Mouse (Mus musculus) midbrain, embryonic 16.5 days (tissue): Measurements from ENCODE around the gene Tecpr2. TPM values are rescaled to one million over a fixed set of nuclear protein-coding genes. Genes with fewer than 3 reads are reported as not detected.

Experiments used
- ATAC-seq: fragments of 200-750 bp; cut with Nextera tagmentation; 2 replicates; pipeline ENCODE4 v1.8.0; 2017; ENCODE audit warnings: moderate TSS enrichment
- H3K27ac ChIP-seq: fragments of 300-500 bp; sonication (generic); 2 replicates; pipeline ENCODE4 v1.5.1; 2014; ENCODE audit warnings: mild to moderate bottlenecking, low read length, mixed read lengths
- H3K27me3 ChIP-seq: fragments of 300-500 bp; sonication (generic); 2 replicates; pipeline ENCODE4 v1.6.1; 2014; ENCODE audit warnings: low read depth, low read length, mixed read lengths; ENCODE audit not compliant: control insufficient read depth, insufficient read depth
- H3K36me3 ChIP-seq: fragments of 300-500 bp; sonication (generic); 2 replicates; pipeline ENCODE4 v1.6.1; 2014; ENCODE audit warnings: mild to moderate bottlenecking, low read length, moderate library complexity, mixed read lengths; ENCODE audit not compliant: control insufficient read depth, insufficient read depth
- H3K4me1 ChIP-seq: fragments of 300-500 bp; sonication (generic); 2 replicates; pipeline ENCODE4 v1.6.1; 2014; ENCODE audit warnings: mild to moderate bottlenecking, low read length, mixed read lengths; ENCODE audit not compliant: control insufficient read depth, insufficient read depth
- H3K4me2 ChIP-seq: fragments of 300-500 bp; sonication (generic); 2 replicates; pipeline ENCODE4 v1.6.1; 2014; ENCODE audit warnings: mild to moderate bottlenecking, low read length, mixed read lengths
- H3K4me3 ChIP-seq: fragments of 300-500 bp; sonication (generic); 2 replicates; pipeline ENCODE4 v1.5.1; 2014; ENCODE audit warnings: low read depth, mild to moderate bottlenecking, low read length, moderate library complexity, mixed read lengths
- H3K9ac ChIP-seq: fragments of 300-500 bp; sonication (generic); 2 replicates; pipeline ENCODE4 v1.6.1; 2014; ENCODE audit warnings: low read depth, low read length, mixed read lengths
- H3K9me3 ChIP-seq: fragments of 300-500 bp; sonication (generic); replicated peaks from 2 replicates; pipeline ENCODE4 v1.6.1; 2014; ENCODE audit warnings: mild to moderate bottlenecking, low read length, mixed read lengths; ENCODE audit not compliant: control insufficient read depth, poor library complexity, severe bottlenecking
- WGBS: fragments of 180-500 bp; shearing (Covaris S2); extraction: QIAGEN DNeasy Blood & Tissue Kit; methylation state at CpG from one replicate; pipeline ENCODE4 v1.1.7; 2014; 5-methylcytosine and 5-hydroxymethylcytosine counted together
- polyA plus RNA-seq: library from polyadenylated mRNA; unstranded; fragments of >200 nt; fragmentation: Nextera tagmentation; extraction: Ambion mirVana; gene quantifications from 2 replicates; pipeline ENCODE4 v1.2.1, GENCODE M21; 2015

The Tecpr2 gene
- polyA plus RNA-seq, 1 experiment from 2014 or later, result 8.4 TPM

GRCm38 (mm10) chr12:110965500-110965899 lies 76.4 kb downstream of the Tecpr2 start:
- ATAC-seq, result no peak
- peaks cover 31% of the 10 kb centered on the region for H3K36me3 ChIP-seq
- no peaks in the 10 kb centered on the region for H3K9me3 ChIP-seq
- no peaks in the 10 kb centered on the region for H3K4me1 ChIP-seq
- no peak overlapping the region for H3K27ac ChIP-seq
- no peak overlapping the region for H3K9ac ChIP-seq
- H3K4me3 ChIP-seq, result no peak overlapping the region
- 79% methylated on average over 3 of the region's 3 CpGs for WGBS
- H3K27me3 ChIP-seq, result no peaks in the 10 kb centered on the region
- no peak overlapping the region for H3K4me2 ChIP-seq

DNA sequence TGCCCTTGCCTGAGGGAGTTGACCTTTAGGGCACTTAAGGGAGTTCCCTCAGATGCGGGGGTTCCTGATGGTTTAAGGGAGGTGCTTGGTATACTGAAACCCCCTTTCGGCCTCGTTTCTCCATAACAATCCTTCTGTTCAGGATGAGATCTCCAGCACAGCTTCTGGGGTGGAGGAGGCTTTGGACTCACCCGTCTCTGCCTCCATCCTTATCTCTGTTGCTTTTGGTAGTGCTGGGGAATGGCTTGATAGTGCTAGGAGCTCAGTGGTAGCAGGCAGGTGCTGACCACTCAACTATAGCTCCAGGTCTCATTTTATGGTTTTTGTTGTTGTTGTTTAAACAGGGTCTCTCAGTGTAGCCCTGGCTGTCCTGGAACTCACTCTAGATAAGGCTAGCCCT lies 77.0 kb downstream of the Tecpr2 start:
- ATAC-seq, result no peak
- no peak overlapping the region for H3K9ac ChIP-seq
- 85% methylated on average over 4 of the region's 4 CpGs for WGBS
- H3K27ac ChIP-seq, result no peak overlapping the region
- no peaks in the 10 kb centered on the region for H3K4me1 ChIP-seq
- H3K4me3 ChIP-seq, result no peak overlapping the region
- H3K4me2 ChIP-seq, result no peak overlapping the region
- H3K9me3 ChIP-seq, result no peaks in the 10 kb centered on the region
- H3K36me3 ChIP-seq, result peaks cover 27% of the 10 kb centered on the region
- H3K27me3 ChIP-seq, result no peaks in the 10 kb centered on the region

DNA sequence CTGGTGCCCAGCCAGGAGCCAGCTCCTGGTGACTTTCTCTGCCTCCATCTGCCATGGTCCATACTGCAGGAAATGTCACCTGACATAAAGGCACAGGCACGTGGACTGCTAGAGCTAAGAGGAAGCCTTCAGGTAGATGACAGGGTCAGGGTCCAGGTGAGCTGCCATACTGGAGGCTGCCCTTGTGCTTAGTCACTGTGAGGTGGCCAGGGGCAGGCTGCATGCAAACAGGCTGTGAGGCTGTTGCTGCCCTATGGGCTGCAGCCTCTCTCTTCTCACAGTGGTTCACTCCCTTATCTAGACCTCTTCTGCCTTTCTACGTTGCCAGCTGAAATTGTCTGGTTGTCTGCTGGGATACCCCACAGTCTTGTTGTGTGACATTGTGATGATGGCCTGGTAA lies 78.1 kb downstream of the Tecpr2 start:
- no peaks in the 10 kb centered on the region for H3K9me3 ChIP-seq
- no peak overlapping the region for H3K4me3 ChIP-seq
- H3K4me1 ChIP-seq, result no peaks in the 10 kb centered on the region
- no peaks in the 10 kb centered on the region for H3K27me3 ChIP-seq
- peaks cover 27% of the 10 kb centered on the region for H3K36me3 ChIP-seq
- WGBS, result 94% methylated on average over 2 of the region's 2 CpGs
- H3K9ac ChIP-seq, result no peak overlapping the region
- H3K27ac ChIP-seq, result no peak overlapping the region
- no peak for ATAC-seq
- no peak overlapping the region for H3K4me2 ChIP-seq

DNA sequence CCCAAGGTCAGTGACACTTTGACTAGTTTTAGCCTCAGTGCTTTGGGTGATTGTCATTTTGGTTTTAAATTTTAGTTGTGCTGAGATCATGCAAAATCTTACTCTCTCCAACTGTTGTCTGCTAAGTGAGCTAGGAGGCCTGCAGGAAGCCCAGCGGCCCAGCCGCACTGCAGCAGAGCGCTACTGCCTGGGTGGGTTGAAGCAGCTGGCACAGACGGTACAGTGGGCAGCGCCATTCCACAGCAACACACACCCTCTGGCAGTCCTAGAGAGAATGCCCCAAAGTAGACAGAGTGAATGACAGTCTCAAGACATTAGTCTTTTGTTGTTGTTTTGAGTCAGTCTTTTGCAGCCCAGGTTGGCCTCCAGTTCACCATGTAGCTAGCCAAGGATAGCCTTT lies 81.3 kb downstream of the Tecpr2 start:
- Histone ChIP-seq H3K4me2 (no peak overlapping the region), H3K4me1 (no peaks in the 10 kb centered on the region), H3K9ac (no peak overlapping the region), H3K36me3 (peaks cover 27% of the 10 kb centered on the region), H3K9me3 (no peaks in the 10 kb centered on the region), H3K27ac (no peak overlapping the region), H3K4me3 (no peak overlapping the region), H3K27me3 (no peaks in the 10 kb centered on the region)
- WGBS, result 99% methylated on average over 5 of the region's 5 CpGs
- ATAC-seq, result no peak

GRCm38 (mm10) chr12:110971972-110972371 lies 82.9 kb downstream of the Tecpr2 start:
- Histone ChIP-seq H3K27me3 (no peaks in the 10 kb centered on the region), H3K9ac (no peak overlapping the region), H3K4me1 (no peaks in the 10 kb centered on the region), H3K9me3 (no peaks in the 10 kb centered on the region), H3K4me2 (no peak overlapping the region), H3K27ac (no peak overlapping the region), H3K4me3 (no peak overlapping the region), H3K36me3 (peaks cover 24% of the 10 kb centered on the region)
- WGBS, result 94% methylated on average over 5 of the region's 5 CpGs
- no peak for ATAC-seq

DNA sequence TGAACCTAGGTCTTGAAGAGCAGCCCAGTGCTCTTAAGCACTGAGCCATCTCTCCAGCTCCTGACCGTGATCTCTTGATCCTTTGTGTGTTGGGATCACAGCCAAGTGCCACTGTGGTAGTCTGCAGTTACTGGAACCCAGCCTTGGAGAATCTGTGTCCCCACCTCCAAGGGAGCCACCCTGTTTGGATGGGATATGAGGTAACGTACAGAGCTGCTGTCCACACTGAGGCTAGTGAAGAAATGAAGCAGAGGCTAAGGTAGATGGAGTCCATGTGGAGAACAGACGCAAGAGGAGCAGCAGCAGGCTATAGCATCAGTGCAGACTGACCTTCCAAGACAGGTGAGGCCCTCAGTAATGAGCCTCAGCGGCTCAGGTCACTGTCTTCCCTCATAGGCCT lies 84.8 kb downstream of the Tecpr2 start:
- peaks cover 6% of the 10 kb centered on the region for H3K4me1 ChIP-seq
- H3K4me3 ChIP-seq, result no peak overlapping the region
- no peak for ATAC-seq
- no peak overlapping the region for H3K9ac ChIP-seq
- H3K4me2 ChIP-seq, result no peak overlapping the region
- no peaks in the 10 kb centered on the region for H3K9me3 ChIP-seq
- WGBS, result 97% methylated on average over 4 of the region's 4 CpGs
- H3K27me3 ChIP-seq, result no peaks in the 10 kb centered on the region
- H3K27ac ChIP-seq, result no peak overlapping the region
- peaks cover 14% of the 10 kb centered on the region for H3K36me3 ChIP-seq

DNA sequence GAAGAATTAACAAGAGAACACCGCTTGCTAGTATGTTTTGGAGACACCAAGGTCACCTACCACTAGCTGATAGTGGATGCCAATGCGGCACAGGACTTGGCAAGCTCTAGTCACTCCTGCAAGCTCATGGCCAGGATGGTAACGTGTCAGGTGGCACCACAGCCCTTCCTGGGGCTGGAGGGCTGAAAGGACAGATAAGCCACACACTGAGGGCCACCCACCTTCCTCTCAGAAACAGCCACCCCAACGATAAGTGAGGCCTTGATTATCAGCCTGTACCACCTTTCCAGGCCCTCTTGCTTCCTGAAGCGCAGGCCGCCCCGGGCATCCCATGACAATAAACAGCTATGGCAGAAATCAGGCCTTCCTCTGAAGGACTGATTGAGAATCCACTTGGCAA lies 85.2 kb downstream of the Tecpr2 start:
- Histone ChIP-seq H3K36me3 (peaks cover 9% of the 10 kb centered on the region), H3K4me1 (peaks cover 6% of the 10 kb centered on the region), H3K27me3 (no peaks in the 10 kb centered on the region), H3K27ac (no peak overlapping the region), H3K9ac (no peak overlapping the region), H3K4me2 (no peak overlapping the region), H3K4me3 (no peak overlapping the region), H3K9me3 (no peaks in the 10 kb centered on the region)
- WGBS, result 96% methylated on average over 7 of the region's 7 CpGs
- no peak for ATAC-seq

- no peak overlapping the region for H3K9ac ChIP-seq
- H3K36me3 ChIP-seq, result peaks cover 5% of the 10 kb centered on the region; the same call in 1 of the 2 replicates
- no peak overlapping the region for H3K4me3 ChIP-seq
- no peaks in the 10 kb centered on the region for H3K27me3 ChIP-seq
- peaks cover 6% of the 10 kb centered on the region for H3K4me1 ChIP-seq
- ATAC-seq, result no peak
- H3K27ac ChIP-seq, result no peak overlapping the region
- H3K4me2 ChIP-seq, result no peak overlapping the region
- no peaks in the 10 kb centered on the region for H3K9me3 ChIP-seq
- 89% methylated on average over 6 of the region's 6 CpGs for WGBS
Measured at GRCm38 (mm10) chr12:110974726-110975125, 85.7 kb downstream of the Tecpr2 start.

GRCm38 (mm10) chr12:110975385-110975784 lies 86.3 kb downstream of the Tecpr2 start:
- no peak overlapping the region for H3K4me3 ChIP-seq
- no peaks in the 10 kb centered on the region; the same call in 1 of the 2 replicates for H3K27me3 ChIP-seq
- no peak overlapping the region for H3K4me2 ChIP-seq
- 89% methylated on average over 5 of the region's 5 CpGs for WGBS
- H3K9me3 ChIP-seq, result no peaks in the 10 kb centered on the region
- no peak overlapping the region for H3K9ac ChIP-seq
- H3K4me1 ChIP-seq, result peaks cover 6% of the 10 kb centered on the region
- no peak overlapping the region for H3K27ac ChIP-seq
- no peak for ATAC-seq
- H3K36me3 ChIP-seq, result no peaks in the 10 kb centered on the region
